Mouse (Mus musculus): Measurements from ENCODE around the gene Chmp2a. TPM values are rescaled to one million over a fixed set of nuclear protein-coding genes. Genes with fewer than 3 reads are reported as not detected.

Chmp2a gene
- polyA plus RNA-seq, 1 experiment from 2014 or later: 169 TPM

GRCm38 (mm10) chr7:12998053-12998452 lies 36.6 kb downstream of the Chmp2a start, which contains the start of gene Slc27a5:
Gene Slc27a5 (minus strand): TSS chr7:12998192.
- Histone ChIP-seq H3K4me1 (ENCODE audit: control insufficient read depth, insufficient read depth, low read length) (no peaks in the 10 kb centered on the region), H3K9me3 (ENCODE audit: control insufficient read depth, low read length) (no peaks in the 10 kb centered on the region), H3K27me3 (replicated peaks; ENCODE audit: control insufficient read depth, insufficient read depth, low read length) (no peaks in the 10 kb centered on the region), H3K36me3 (ENCODE audit: control insufficient read depth, insufficient read depth, low read length) (no peaks in the 10 kb centered on the region), H3K9ac (ENCODE audit: low read depth, low read length) (no peak within 1 kb of the TSS), H3K4me3 (ENCODE audit: low read depth, low read length) (no peak within 1 kb of the TSS), H3K4me2 (ENCODE audit: low read depth, low read length) (no peak within 1 kb of the TSS), H3K27ac (replicated peaks; ENCODE audit: low read depth, low read length) (no peak within 1 kb of the TSS)
- no peak for ATAC-seq (ENCODE audit: low read depth)
- no peak for DNase-seq (ENCODE audit: low spot score)
- WGBS: 70% methylated on average over 5 of the region's 5 CpGs

GRCm38 (mm10) chr7:12997230-12997629 lies 37.4 kb downstream of the Chmp2a start:
- ATAC-seq (ENCODE audit: low read depth): no peak
- H3K9me3 ChIP-seq (ENCODE audit: control insufficient read depth, low read length): no peaks in the 10 kb centered on the region

GRCm38 (mm10) chr7:12995862-12996261 lies 38.7 kb downstream of the Chmp2a start:
- Histone ChIP-seq H3K27me3 (replicated peaks; ENCODE audit: control insufficient read depth, insufficient read depth, low read length) (no peaks in the 10 kb centered on the region), H3K36me3 (ENCODE audit: control insufficient read depth, insufficient read depth, low read length) (no peaks in the 10 kb centered on the region), H3K9me3 (ENCODE audit: control insufficient read depth, low read length) (no peaks in the 10 kb centered on the region), H3K4me2 (ENCODE audit: low read depth, low read length) (no peak overlapping the region), H3K27ac (replicated peaks; ENCODE audit: low read depth, low read length) (no peak overlapping the region), H3K4me3 (ENCODE audit: low read depth, low read length) (no peak overlapping the region), H3K4me1 (ENCODE audit: control insufficient read depth, insufficient read depth, low read length) (no peaks in the 10 kb centered on the region), H3K9ac (ENCODE audit: low read depth, low read length) (no peak overlapping the region)
- ATAC-seq (ENCODE audit: low read depth) (no peak), DNase-seq (ENCODE audit: low spot score) (no peak)

More at GRCm38 (mm10) chr7:12997230-12997629, 37.4 kb downstream of the Chmp2a start:
- no peaks in the 10 kb centered on the region for H3K27me3 ChIP-seq (replicated peaks; ENCODE audit: control insufficient read depth, insufficient read depth, low read length)
- H3K36me3 ChIP-seq (ENCODE audit: control insufficient read depth, insufficient read depth, low read length): no peaks in the 10 kb centered on the region
- DNase-seq (ENCODE audit: low spot score): no peak
- H3K4me3 ChIP-seq (ENCODE audit: low read depth, low read length): no peak overlapping the region
- no peak overlapping the region for H3K4me2 ChIP-seq (ENCODE audit: low read depth, low read length)
- 68% methylated on average over 5 of the region's 5 CpGs for WGBS
- H3K4me1 ChIP-seq (ENCODE audit: control insufficient read depth, insufficient read depth, low read length): no peaks in the 10 kb centered on the region
- no peak overlapping the region for H3K27ac ChIP-seq (replicated peaks; ENCODE audit: low read depth, low read length)
- H3K9ac ChIP-seq (ENCODE audit: low read depth, low read length): no peak overlapping the region

- H3K27ac ChIP-seq (replicated peaks; ENCODE audit: low read depth, low read length): no peak overlapping the region
- no peaks in the 10 kb centered on the region for H3K4me1 ChIP-seq (ENCODE audit: control insufficient read depth, insufficient read depth, low read length)
- 87% methylated on average over 10 of the region's 10 CpGs for WGBS
- H3K4me3 ChIP-seq (ENCODE audit: low read depth, low read length): no peak overlapping the region
- ATAC-seq (ENCODE audit: low read depth) (no peak), DNase-seq (ENCODE audit: low spot score) (no peak)
- H3K9me3 ChIP-seq (ENCODE audit: control insufficient read depth, low read length): no peaks in the 10 kb centered on the region
- no peak overlapping the region for H3K4me2 ChIP-seq (ENCODE audit: low read depth, low read length)
- no peak overlapping the region for H3K9ac ChIP-seq (ENCODE audit: low read depth, low read length)
- H3K36me3 ChIP-seq (ENCODE audit: control insufficient read depth, insufficient read depth, low read length): no peaks in the 10 kb centered on the region
- no peaks in the 10 kb centered on the region for H3K27me3 ChIP-seq (replicated peaks; ENCODE audit: control insufficient read depth, insufficient read depth, low read length)
These were observed 41.5 kb downstream of the Chmp2a start for GRCm38 (mm10) chr7:12993148-12993547.

- no peaks in the 10 kb centered on the region for H3K9me3 ChIP-seq (ENCODE audit: control insufficient read depth, low read length)
- H3K4me3 ChIP-seq (ENCODE audit: low read depth, low read length): no peak overlapping the region
- ATAC-seq (ENCODE audit: low read depth): no peak
- H3K36me3 ChIP-seq (ENCODE audit: control insufficient read depth, insufficient read depth, low read length): no peaks in the 10 kb centered on the region
- DNase-seq (ENCODE audit: low spot score): no peak
- H3K4me2 ChIP-seq (ENCODE audit: low read depth, low read length): no peak overlapping the region
- 8% methylated on average over 3 of the region's 3 CpGs for WGBS
- H3K4me1 ChIP-seq (ENCODE audit: control insufficient read depth, insufficient read depth, low read length): no peaks in the 10 kb centered on the region
- no peak overlapping the region for H3K27ac ChIP-seq (replicated peaks; ENCODE audit: low read depth, low read length)
- no peaks in the 10 kb centered on the region for H3K27me3 ChIP-seq (replicated peaks; ENCODE audit: control insufficient read depth, insufficient read depth, low read length)
- no peak overlapping the region for H3K9ac ChIP-seq (ENCODE audit: low read depth, low read length)
These were observed 42.4 kb downstream of the Chmp2a start for GRCm38 (mm10) chr7:12992222-12992621.

GRCm38 (mm10) chr7:12987409-12988189 lies 47.0 kb downstream of the Chmp2a start:
- Histone ChIP-seq H3K4me3 (ENCODE audit: low read depth, low read length) (no peak overlapping the region), H3K9ac (ENCODE audit: low read depth, low read length) (no peak overlapping the region), H3K27ac (replicated peaks; ENCODE audit: low read depth, low read length) (no peak overlapping the region), H3K9me3 (ENCODE audit: control insufficient read depth, low read length) (no peaks in the 10 kb centered on the region), H3K36me3 (ENCODE audit: control insufficient read depth, insufficient read depth, low read length) (peaks cover 3% of the 10 kb centered on the region; the same call in 1 of the 2 replicates), H3K27me3 (replicated peaks; ENCODE audit: control insufficient read depth, insufficient read depth, low read length) (no peaks in the 10 kb centered on the region), H3K4me2 (ENCODE audit: low read depth, low read length) (no peak overlapping the region), H3K4me1 (ENCODE audit: control insufficient read depth, insufficient read depth, low read length) (no peaks in the 10 kb centered on the region)
- DNase-seq (ENCODE audit: low spot score) (no peak), ATAC-seq (ENCODE audit: low read depth) (no peak)
- WGBS: 80% methylated on average over 8 of the region's 8 CpGs

- Histone ChIP-seq H3K4me3 (ENCODE audit: low read depth, low read length) (no peak overlapping the region), H3K36me3 (ENCODE audit: control insufficient read depth, insufficient read depth, low read length) (peaks cover 9% of the 10 kb centered on the region; the same call in 1 of the 2 replicates), H3K27me3 (replicated peaks; ENCODE audit: control insufficient read depth, insufficient read depth, low read length) (no peaks in the 10 kb centered on the region), H3K27ac (replicated peaks; ENCODE audit: low read depth, low read length) (no peak overlapping the region), H3K9me3 (ENCODE audit: control insufficient read depth, low read length) (no peaks in the 10 kb centered on the region), H3K9ac (ENCODE audit: low read depth, low read length) (no peak overlapping the region), H3K4me1 (ENCODE audit: control insufficient read depth, insufficient read depth, low read length) (no peaks in the 10 kb centered on the region), H3K4me2 (ENCODE audit: low read depth, low read length) (no peak overlapping the region)
- ATAC-seq (ENCODE audit: low read depth): no peak
- no peak for DNase-seq (ENCODE audit: low spot score)
- 82% methylated on average over 8 of the region's 8 CpGs for WGBS
These were observed 47.7 kb downstream of the Chmp2a start for GRCm38 (mm10) chr7:12986906-12987305.

- 80% methylated on average over 1 of the region's 1 CpGs for WGBS
- peaks cover 10% of the 10 kb centered on the region; the same call in 1 of the 2 replicates for H3K36me3 ChIP-seq (ENCODE audit: control insufficient read depth, insufficient read depth, low read length)
These were observed 48.9 kb downstream of the Chmp2a start for GRCm38 (mm10) chr7:12985724-12986123.

More at GRCm38 (mm10) chr7:12985724-12986123, 48.9 kb downstream of the Chmp2a start:
- H3K4me1 ChIP-seq (ENCODE audit: control insufficient read depth, insufficient read depth, low read length): no peaks in the 10 kb centered on the region
- no peak for ATAC-seq (ENCODE audit: low read depth)
- H3K9ac ChIP-seq (ENCODE audit: low read depth, low read length): no peak overlapping the region
- no peak overlapping the region for H3K4me2 ChIP-seq (ENCODE audit: low read depth, low read length)
- DNase-seq (ENCODE audit: low spot score): no peak
- H3K27ac ChIP-seq (replicated peaks; ENCODE audit: low read depth, low read length): no peak overlapping the region
- H3K9me3 ChIP-seq (ENCODE audit: control insufficient read depth, low read length): no peaks in the 10 kb centered on the region
- no peak overlapping the region for H3K4me3 ChIP-seq (ENCODE audit: low read depth, low read length)
- H3K27me3 ChIP-seq (replicated peaks; ENCODE audit: control insufficient read depth, insufficient read depth, low read length): no peaks in the 10 kb centered on the region
